Mouse (Mus musculus): ENCODE results near the gene Fgfr2. TPM values are rescaled to one million over a fixed set of nuclear protein-coding genes. Genes with fewer than 3 reads are reported as not detected.
A peak's percentile ranks its signal among the peaks of the same experiment; 100 is the strongest.

Gene Fgfr2
- polyA plus RNA-seq, 1 experiment from 2014 or later: 106 TPM

DNA sequence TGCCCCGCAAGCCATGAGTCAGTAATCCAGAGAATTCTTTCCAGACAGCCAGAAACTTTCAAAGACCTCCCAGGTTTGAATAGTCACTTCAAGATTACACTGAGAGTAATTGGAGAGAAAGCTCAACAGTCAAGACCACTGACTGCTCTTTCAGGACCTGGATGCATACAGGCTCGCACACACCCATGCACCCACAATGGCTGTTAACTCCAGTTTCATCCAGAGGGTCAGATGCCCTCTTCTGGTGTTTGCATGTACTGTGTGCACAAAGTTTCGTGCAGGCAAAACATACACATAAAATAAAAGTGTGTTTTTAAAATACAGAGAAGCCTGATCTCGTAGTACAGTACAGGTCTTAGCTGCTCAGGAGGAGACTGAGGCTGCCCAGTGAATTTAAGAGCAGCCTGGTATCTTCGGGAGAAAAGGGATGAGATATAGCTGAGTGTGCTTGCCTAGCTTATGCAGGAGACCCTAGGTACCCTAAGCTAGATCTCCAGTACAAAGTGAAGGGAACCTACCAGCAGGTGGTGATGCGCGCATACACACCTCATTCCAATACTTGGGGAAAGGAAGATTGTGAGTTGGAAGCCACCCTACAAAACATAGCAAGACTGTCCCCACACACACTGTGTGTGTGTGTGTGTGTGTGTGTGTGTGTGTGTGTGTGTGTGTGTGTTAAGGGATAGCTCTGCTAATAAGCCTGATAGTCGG is 9.8 kb downstream of the Fgfr2 start:
- Histone ChIP-seq H3K27me3 (replicated peaks; ENCODE audit: control insufficient read depth, insufficient read depth, low read length) (no peaks in the 10 kb centered on the region), H3K4me1 (ENCODE audit: control insufficient read depth, insufficient read depth, low read length) (peaks cover 73% of the 10 kb centered on the region), H3K36me3 (ENCODE audit: control insufficient read depth, insufficient read depth, low read length) (0 out of 2 replicates have a peak, but pooled peaks cover 3% of the 10 kb centered on the region), H3K9me3 (ENCODE audit: control insufficient read depth, low read length) (no peaks in the 10 kb centered on the region), H3K4me3 (ENCODE audit: low read depth, low read length) (no peak overlapping the region), H3K4me2 (ENCODE audit: low read depth, low read length) (no peak overlapping the region), H3K27ac (replicated peaks; ENCODE audit: low read depth, low read length) (peak overlapping the region; percentile 45; the same call in 1 of the 2 replicates), H3K9ac (ENCODE audit: low read depth, low read length) (no peak overlapping the region)
- 75% methylated on average over 8 of the region's 8 CpGs for WGBS
- DNase-seq (ENCODE audit: low spot score) (no peak), ATAC-seq (ENCODE audit: low read depth) (no peak)

DNA sequence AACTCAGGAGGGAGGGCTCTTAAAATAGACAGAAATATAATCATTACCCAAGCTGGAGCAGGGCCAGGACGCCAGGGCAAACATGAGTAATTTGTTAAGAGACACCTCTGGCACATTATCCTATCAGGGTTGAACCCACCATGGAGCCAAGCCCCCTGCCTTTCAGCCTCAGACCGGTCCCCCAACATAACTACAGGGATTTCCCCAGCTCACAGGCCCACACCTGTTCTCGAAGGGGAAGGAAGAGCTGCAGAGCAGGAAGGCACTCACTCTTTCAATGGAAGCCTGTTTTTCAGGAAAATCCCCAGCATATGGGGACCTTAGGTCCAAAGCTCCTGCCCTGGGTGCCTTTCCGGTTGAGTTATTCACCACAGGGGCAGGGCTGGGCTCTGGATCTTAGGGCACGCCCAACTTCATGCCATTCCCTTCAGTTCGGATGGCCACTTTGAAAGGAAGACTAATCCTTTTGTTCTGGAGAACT is 10.8 kb downstream of the Fgfr2 start:
- DNase-seq (ENCODE audit: low spot score): peak; percentile 85
- H3K36me3 ChIP-seq (ENCODE audit: control insufficient read depth, insufficient read depth, low read length): 0 out of 2 replicates have a peak, but pooled peaks cover 3% of the 10 kb centered on the region
- peak; percentile 81 for ATAC-seq (ENCODE audit: low read depth)
- H3K4me1 ChIP-seq (ENCODE audit: control insufficient read depth, insufficient read depth, low read length): peaks cover 65% of the 10 kb centered on the region
- no peaks in the 10 kb centered on the region for H3K27me3 ChIP-seq (replicated peaks; ENCODE audit: control insufficient read depth, insufficient read depth, low read length)
- no peak overlapping the region for H3K4me3 ChIP-seq (ENCODE audit: low read depth, low read length)
- H3K27ac ChIP-seq (replicated peaks; ENCODE audit: low read depth, low read length): peak overlapping the region; percentile 45; the same call in 1 of the 2 replicates
- WGBS: 18% methylated on average over 6 of the region's 6 CpGs
- no peaks in the 10 kb centered on the region for H3K9me3 ChIP-seq (ENCODE audit: control insufficient read depth, low read length)
- no peak overlapping the region for H3K9ac ChIP-seq (ENCODE audit: low read depth, low read length)
- H3K4me2 ChIP-seq (ENCODE audit: low read depth, low read length): no peak overlapping the region

DNA sequence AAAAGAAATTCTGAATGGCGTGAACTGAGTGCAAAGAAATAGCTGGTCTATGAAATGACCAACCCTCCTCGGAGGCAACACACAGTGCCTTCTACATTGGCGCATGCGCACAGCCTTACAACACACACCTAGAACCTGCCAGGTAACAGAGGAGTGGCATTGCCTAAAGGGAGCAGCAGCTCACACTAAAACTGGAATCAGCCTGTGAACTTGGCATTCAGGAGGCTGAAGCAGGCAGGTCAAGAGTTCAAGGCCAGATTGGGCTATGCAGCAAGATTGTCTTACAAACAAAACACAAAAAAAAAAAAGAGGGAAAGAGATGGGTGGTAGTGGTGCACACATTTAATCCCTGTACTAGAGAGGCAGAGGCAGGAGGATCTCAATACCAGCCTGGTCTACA is 13.7 kb downstream of the Fgfr2 start:
- 0 out of 2 replicates have a peak, but pooled peaks cover 3% of the 10 kb centered on the region for H3K36me3 ChIP-seq (ENCODE audit: control insufficient read depth, insufficient read depth, low read length)
- H3K27me3 ChIP-seq (replicated peaks; ENCODE audit: control insufficient read depth, insufficient read depth, low read length): no peaks in the 10 kb centered on the region
- H3K4me2 ChIP-seq (ENCODE audit: low read depth, low read length): no peak overlapping the region
- DNase-seq (ENCODE audit: low spot score) (no peak), ATAC-seq (ENCODE audit: low read depth) (no peak)
- H3K27ac ChIP-seq (replicated peaks; ENCODE audit: low read depth, low read length): no peak overlapping the region
- H3K9ac ChIP-seq (ENCODE audit: low read depth, low read length): no peak overlapping the region
- peaks cover 36% of the 10 kb centered on the region for H3K4me1 ChIP-seq (ENCODE audit: control insufficient read depth, insufficient read depth, low read length)
- H3K4me3 ChIP-seq (ENCODE audit: low read depth, low read length): no peak overlapping the region
- H3K9me3 ChIP-seq (ENCODE audit: control insufficient read depth, low read length): no peaks in the 10 kb centered on the region
- WGBS: 99% methylated on average over 4 of the region's 4 CpGs

DNA sequence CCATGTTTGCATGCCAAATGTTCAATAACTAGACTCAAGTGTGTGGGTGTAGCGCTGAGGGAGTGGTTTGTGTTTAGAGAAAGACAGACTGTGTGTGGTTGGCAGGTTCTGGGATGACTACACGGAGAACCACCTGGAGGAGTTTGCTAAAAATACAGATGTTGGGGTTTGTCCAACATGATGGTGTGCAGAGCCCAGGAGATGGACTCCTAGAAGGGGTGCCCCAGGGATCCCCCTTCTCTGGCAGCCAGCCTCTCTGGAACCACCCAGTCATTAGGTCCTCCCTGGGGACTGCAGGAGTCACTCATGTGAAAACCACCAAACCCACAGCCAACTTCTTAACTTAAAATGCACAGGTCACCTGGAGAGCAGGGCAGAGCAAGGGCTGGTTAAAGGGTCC is 14.5 kb downstream of the Fgfr2 start:
- ATAC-seq (ENCODE audit: low read depth): no peak
- H3K4me1 ChIP-seq (ENCODE audit: control insufficient read depth, insufficient read depth, low read length): peaks cover 30% of the 10 kb centered on the region
- WGBS: 64% methylated on average over 2 of the region's 2 CpGs

DNA sequence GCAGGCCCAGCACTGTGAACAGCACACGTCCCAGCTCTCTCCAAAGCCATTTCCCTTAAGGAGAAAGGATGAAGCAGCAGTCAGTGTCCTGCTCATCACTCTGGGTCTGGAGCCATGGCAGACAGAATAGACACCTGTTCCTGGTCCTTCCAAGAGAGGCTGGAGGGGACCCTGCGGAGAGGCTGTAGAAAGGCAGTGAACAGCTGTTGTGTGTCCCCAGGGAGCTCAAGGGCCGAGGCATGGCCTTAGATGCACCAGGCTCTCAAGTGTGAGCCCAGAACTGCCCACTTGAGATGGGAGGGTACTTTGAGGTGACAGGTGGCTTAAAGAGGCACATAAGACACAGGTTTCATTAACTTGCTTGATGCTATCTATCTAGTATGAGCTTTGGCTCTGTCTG is 20.6 kb downstream of the Fgfr2 start:
- 0 out of 2 replicates have a peak, but pooled peaks cover 4% of the 10 kb centered on the region for H3K36me3 ChIP-seq (ENCODE audit: control insufficient read depth, insufficient read depth, low read length)
- no peak overlapping the region for H3K4me2 ChIP-seq (ENCODE audit: low read depth, low read length)
- H3K27me3 ChIP-seq (replicated peaks; ENCODE audit: control insufficient read depth, insufficient read depth, low read length): no peaks in the 10 kb centered on the region
- ATAC-seq (ENCODE audit: low read depth) (0 out of 2 replicates have a peak, but pooled peaks have one; percentile 24), DNase-seq (ENCODE audit: low spot score) (no peak)
- H3K9ac ChIP-seq (ENCODE audit: low read depth, low read length): no peak overlapping the region
- H3K9me3 ChIP-seq (ENCODE audit: control insufficient read depth, low read length): no peaks in the 10 kb centered on the region
- peaks cover 13% of the 10 kb centered on the region for H3K4me1 ChIP-seq (ENCODE audit: control insufficient read depth, insufficient read depth, low read length)
- no peak overlapping the region for H3K4me3 ChIP-seq (ENCODE audit: low read depth, low read length)
- H3K27ac ChIP-seq (replicated peaks; ENCODE audit: low read depth, low read length): no peak overlapping the region
- 64% methylated on average over 3 of the region's 3 CpGs for WGBS

More for the DNA sequence above, 14.5 kb downstream of the Fgfr2 start:
- no peak overlapping the region for H3K27ac ChIP-seq (replicated peaks; ENCODE audit: low read depth, low read length)
- no peak overlapping the region for H3K4me2 ChIP-seq (ENCODE audit: low read depth, low read length)
- no peak overlapping the region for H3K4me3 ChIP-seq (ENCODE audit: low read depth, low read length)
- DNase-seq (ENCODE audit: low spot score): no peak
- H3K36me3 ChIP-seq (ENCODE audit: control insufficient read depth, insufficient read depth, low read length): 0 out of 2 replicates have a peak, but pooled peaks cover 3% of the 10 kb centered on the region
- no peaks in the 10 kb centered on the region for H3K9me3 ChIP-seq (ENCODE audit: control insufficient read depth, low read length)
- no peaks in the 10 kb centered on the region for H3K27me3 ChIP-seq (replicated peaks; ENCODE audit: control insufficient read depth, insufficient read depth, low read length)
- no peak overlapping the region for H3K9ac ChIP-seq (ENCODE audit: low read depth, low read length)

DNA sequence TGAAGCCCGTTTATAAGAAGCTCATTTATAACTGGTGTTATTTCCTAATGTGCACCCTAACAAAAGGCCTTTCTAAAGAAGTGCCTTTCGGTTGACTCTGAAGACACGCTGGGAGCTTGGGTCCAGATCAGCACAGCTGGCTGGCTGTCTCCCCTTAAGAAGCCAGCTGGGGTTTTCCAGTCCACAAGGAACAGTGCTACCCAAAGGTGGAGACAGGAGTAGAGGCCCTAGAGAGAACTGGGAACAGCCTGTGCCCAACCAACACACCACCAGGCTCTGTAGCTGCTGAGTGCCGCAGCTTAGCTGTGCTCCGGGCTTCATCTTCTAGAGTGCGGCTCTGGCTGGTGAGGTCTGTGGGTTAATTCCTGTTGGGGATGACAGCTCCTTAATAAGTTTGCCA is 22.1 kb downstream of the Fgfr2 start:
- Histone ChIP-seq H3K9me3 (ENCODE audit: control insufficient read depth, low read length) (no peaks in the 10 kb centered on the region), H3K9ac (ENCODE audit: low read depth, low read length) (no peak overlapping the region), H3K4me2 (ENCODE audit: low read depth, low read length) (no peak overlapping the region), H3K27ac (replicated peaks; ENCODE audit: low read depth, low read length) (no peak overlapping the region), H3K4me3 (ENCODE audit: low read depth, low read length) (no peak overlapping the region), H3K4me1 (ENCODE audit: control insufficient read depth, insufficient read depth, low read length) (peaks cover 13% of the 10 kb centered on the region), H3K27me3 (replicated peaks; ENCODE audit: control insufficient read depth, insufficient read depth, low read length) (no peaks in the 10 kb centered on the region), H3K36me3 (ENCODE audit: control insufficient read depth, insufficient read depth, low read length) (0 out of 2 replicates have a peak, but pooled peaks cover 5% of the 10 kb centered on the region)
- ATAC-seq (ENCODE audit: low read depth): no peak
- 89% methylated on average over 6 of the region's 6 CpGs for WGBS
- no peak for DNase-seq (ENCODE audit: low spot score)

DNA sequence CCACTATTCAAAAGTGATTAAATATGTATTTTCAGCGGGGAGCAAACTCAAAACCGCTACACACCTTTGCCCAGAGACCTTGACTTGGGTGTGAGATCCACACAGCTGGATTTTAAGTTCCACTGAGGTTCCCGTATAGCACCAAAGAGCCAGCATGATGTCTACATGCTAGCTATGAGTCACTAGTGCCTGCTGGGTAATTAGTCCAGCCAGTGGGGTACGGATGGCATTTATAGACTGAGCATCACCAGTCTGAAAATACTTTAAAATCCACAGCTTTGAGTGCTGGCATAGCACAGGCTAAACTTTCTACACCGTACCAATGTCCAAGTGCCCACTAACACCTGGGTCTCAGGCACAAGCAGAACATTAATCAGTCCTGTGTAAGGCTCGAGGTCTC is 23.0 kb downstream of the Fgfr2 start:
- WGBS: 84% methylated on average over 6 of the region's 6 CpGs

DNA sequence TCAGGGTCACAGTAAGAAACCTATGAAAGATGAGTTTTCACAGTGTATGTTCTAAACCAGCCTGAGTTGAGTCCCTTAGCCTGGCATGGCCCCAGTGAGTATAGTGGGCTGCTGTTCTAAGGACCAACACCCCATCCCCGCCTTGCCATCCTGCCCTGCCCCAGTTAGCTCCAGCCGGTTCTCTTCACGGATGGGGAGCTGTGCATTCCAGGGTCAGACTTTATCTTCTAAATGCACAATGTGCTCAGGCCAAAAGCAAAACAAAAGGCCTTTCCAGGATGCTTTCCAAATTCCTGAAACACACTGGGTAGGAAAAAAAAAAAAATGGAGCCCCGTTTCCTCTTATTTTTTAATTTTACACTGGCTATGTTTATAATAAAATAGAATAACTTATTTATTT is 23.9 kb downstream of the Fgfr2 start:
- Histone ChIP-seq H3K4me3 (ENCODE audit: low read depth, low read length) (no peak overlapping the region), H3K9me3 (ENCODE audit: control insufficient read depth, low read length) (no peaks in the 10 kb centered on the region), H3K4me1 (ENCODE audit: control insufficient read depth, insufficient read depth, low read length) (peaks cover 20% of the 10 kb centered on the region), H3K27ac (replicated peaks; ENCODE audit: low read depth, low read length) (no peak overlapping the region), H3K36me3 (ENCODE audit: control insufficient read depth, insufficient read depth, low read length) (peaks cover 10% of the 10 kb centered on the region; the same call in 1 of the 2 replicates), H3K27me3 (replicated peaks; ENCODE audit: control insufficient read depth, insufficient read depth, low read length) (no peaks in the 10 kb centered on the region), H3K4me2 (ENCODE audit: low read depth, low read length) (no peak overlapping the region), H3K9ac (ENCODE audit: low read depth, low read length) (no peak overlapping the region)
- 55% methylated on average over 4 of the region's 4 CpGs for WGBS
- ATAC-seq (ENCODE audit: low read depth): no peak
- no peak for DNase-seq (ENCODE audit: low spot score)

More for the DNA sequence above, 23.0 kb downstream of the Fgfr2 start:
- peaks cover 14% of the 10 kb centered on the region for H3K4me1 ChIP-seq (ENCODE audit: control insufficient read depth, insufficient read depth, low read length)
- H3K36me3 ChIP-seq (ENCODE audit: control insufficient read depth, insufficient read depth, low read length): peaks cover 10% of the 10 kb centered on the region; the same call in 1 of the 2 replicates
- H3K9me3 ChIP-seq (ENCODE audit: control insufficient read depth, low read length): no peaks in the 10 kb centered on the region
- no peak overlapping the region for H3K4me3 ChIP-seq (ENCODE audit: low read depth, low read length)
- ATAC-seq (ENCODE audit: low read depth): no peak
- H3K9ac ChIP-seq (ENCODE audit: low read depth, low read length): no peak overlapping the region
- no peak overlapping the region for H3K27ac ChIP-seq (replicated peaks; ENCODE audit: low read depth, low read length)
- no peak for DNase-seq (ENCODE audit: low spot score)
- no peaks in the 10 kb centered on the region for H3K27me3 ChIP-seq (replicated peaks; ENCODE audit: control insufficient read depth, insufficient read depth, low read length)
- no peak overlapping the region for H3K4me2 ChIP-seq (ENCODE audit: low read depth, low read length)
